Mouse (Mus musculus): ENCODE measurements around the gene Map4k4. TPM values are rescaled to one million over a fixed set of nuclear protein-coding genes. Genes with fewer than 3 reads are reported as not detected.

The Map4k4 gene
- polyA plus RNA-seq, 1 experiment = 94.7 TPM

DNA sequence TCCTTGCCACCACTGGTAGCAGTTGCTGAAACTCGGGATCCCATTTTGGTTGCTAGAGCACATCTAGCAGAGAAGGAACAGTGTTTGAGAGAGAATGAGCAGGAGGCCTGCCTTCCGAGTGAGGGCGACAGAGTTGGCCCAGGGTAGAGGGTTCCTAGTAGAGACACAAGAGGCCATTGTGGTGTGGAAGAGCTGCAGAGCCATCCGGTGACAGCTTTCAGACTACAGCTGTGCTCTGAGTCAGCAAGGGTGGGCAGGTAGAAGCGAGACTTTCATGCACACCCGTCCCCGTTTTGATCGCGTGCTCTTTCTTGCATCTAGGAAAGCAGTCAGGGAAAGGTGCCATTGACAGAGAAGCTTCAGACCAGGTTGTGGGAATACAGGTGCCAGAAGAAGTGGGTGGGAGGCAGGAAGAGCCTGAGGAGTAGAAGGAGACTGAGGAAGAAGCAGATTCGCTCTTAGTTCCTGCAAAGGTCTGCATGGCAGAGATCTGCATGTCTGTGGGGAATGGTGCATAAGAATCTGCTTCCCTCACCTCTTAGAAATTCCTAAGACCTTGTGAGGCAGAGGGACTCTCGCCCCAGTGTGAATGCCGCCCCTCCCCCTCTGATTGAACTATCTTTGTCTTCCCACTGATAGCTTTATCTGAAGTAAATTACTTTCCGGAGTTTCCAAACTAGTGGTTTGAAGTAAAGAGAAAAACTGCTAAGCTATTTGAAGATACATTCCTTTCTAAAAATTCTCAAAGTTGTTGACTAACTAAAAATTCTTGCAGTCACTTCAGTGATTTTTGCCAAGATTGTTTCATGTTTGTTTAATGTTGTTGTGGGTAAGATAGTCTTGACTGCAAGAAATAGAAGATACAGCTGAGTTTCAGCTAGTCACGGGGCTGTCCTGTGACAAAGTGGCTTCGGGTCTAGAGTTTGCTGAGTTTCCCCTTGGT is 23.0 kb downstream of the Map4k4 start:
- TF ChIP-seq CTCF (IDR thresholded peaks at IDR 0.05; ENCODE audit: insufficient read depth, low read length) = no peak
- no peak for TF ChIP-seq POLR2A (IDR thresholded peaks at IDR 0.05; ENCODE audit: borderline replicate concordance, extremely low read depth, low read depth, low read length)
- no peak overlapping the region for H3K4me3 ChIP-seq (replicated peaks; ENCODE audit: extremely low read depth, low read depth, low read length)
- peaks cover 52% of the 10 kb centered on the region for H3K4me1 ChIP-seq (ENCODE audit: control insufficient read depth, insufficient read depth, low read length)
- 16% methylated on average over 15 of the region's 15 CpGs for WGBS
- no peak for DNase-seq

GRCm38 (mm10) chr1:39931055-39931454 is 30.3 kb downstream of the Map4k4 start:
- Histone ChIP-seq H3K4me1 (ENCODE audit: control insufficient read depth, insufficient read depth, low read length) (peaks cover 34% of the 10 kb centered on the region), H3K4me3 (replicated peaks; ENCODE audit: extremely low read depth, low read depth, low read length) (no peak overlapping the region)
- no peak for TF ChIP-seq CTCF (IDR thresholded peaks at IDR 0.05; ENCODE audit: insufficient read depth, low read length)
- no peak for TF ChIP-seq POLR2A (IDR thresholded peaks at IDR 0.05; ENCODE audit: borderline replicate concordance, extremely low read depth, low read depth, low read length)
- 42% methylated on average over 7 of the region's 7 CpGs for WGBS
- DNase-seq = no peak

DNA sequence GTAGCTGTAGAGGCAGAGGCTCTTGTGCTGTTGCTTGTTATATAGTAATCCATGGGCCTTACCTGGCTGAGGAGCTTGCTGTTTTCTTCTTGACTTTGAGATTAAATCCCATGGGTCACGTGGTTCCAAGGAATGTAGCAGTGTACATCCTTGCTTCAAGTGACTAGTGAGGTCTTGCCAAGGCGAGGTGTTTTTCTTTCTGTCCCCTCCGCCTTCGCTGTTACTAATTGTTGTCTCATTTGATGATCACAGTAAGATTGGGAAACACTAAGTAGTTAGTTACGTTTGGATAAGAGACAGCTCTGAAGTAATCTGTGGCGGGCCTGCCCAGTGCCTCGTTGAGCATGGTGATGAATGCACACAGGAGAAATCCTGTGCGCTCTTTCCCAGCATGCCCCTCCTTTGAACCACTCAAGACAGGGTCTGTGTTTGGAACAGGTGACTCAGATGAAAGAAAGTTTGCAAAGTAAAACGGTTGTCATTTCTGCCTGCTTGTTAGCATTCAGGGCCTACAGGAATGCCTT is 31.6 kb downstream of the Map4k4 start:
- 23% methylated on average over 9 of the region's 9 CpGs for WGBS
- TF ChIP-seq POLR2A (IDR thresholded peaks at IDR 0.05; ENCODE audit: borderline replicate concordance, extremely low read depth, low read depth, low read length) (no peak), CTCF (IDR thresholded peaks at IDR 0.05; ENCODE audit: insufficient read depth, low read length) (no peak)
- Histone ChIP-seq H3K4me3 (replicated peaks; ENCODE audit: extremely low read depth, low read depth, low read length) (no peak overlapping the region), H3K4me1 (ENCODE audit: control insufficient read depth, insufficient read depth, low read length) (peaks cover 30% of the 10 kb centered on the region)
- DNase-seq = no peak

DNA sequence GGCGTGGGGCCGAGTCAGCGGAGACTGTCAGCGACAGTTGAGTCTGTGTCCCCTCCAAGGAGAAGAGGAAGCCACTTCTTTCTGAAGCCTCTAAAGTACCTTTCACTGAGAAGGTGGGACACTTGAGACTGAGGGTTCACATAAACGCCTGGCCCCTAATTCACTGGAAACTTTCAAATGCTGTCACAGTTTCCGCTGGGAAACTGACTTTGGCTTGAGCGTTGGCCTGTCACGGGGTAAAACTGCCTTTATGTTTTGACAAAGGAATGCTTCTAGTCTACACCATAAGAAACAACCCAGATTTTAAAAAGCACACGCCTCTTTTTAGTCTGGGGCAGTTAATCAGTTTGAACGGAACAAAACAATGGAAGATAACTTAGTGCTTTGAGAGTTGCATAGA is 32.2 kb downstream of the Map4k4 start:
- H3K4me3 ChIP-seq (replicated peaks; ENCODE audit: extremely low read depth, low read depth, low read length) = no peak overlapping the region
- H3K4me1 ChIP-seq (ENCODE audit: control insufficient read depth, insufficient read depth, low read length) = peaks cover 30% of the 10 kb centered on the region
- TF ChIP-seq CTCF (IDR thresholded peaks at IDR 0.05; ENCODE audit: insufficient read depth, low read length) = no peak
- TF ChIP-seq POLR2A (IDR thresholded peaks at IDR 0.05; ENCODE audit: borderline replicate concordance, extremely low read depth, low read depth, low read length) = no peak
- no peak for DNase-seq
- WGBS = 36% methylated on average over 10 of the region's 10 CpGs

DNA sequence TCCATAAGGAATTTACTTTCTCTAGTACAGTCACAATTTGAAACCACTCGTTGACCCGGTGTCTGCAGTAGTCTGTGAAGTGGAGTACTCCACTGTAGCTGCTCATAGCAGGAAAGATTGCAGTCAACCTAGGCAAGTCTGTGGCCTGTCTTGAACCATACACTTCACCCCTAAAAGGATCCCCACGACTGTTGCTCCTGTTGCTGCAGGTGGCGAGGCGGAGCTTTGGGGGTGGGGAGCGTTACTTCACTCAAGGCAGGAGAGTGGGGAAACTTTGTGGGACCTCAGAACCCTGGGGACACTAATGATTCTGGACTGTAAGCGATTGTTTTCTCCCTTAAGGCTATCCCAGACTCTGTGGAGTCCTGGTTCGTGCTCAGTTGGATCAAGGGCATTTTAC is 34.2 kb downstream of the Map4k4 start:
- TF ChIP-seq CTCF (IDR thresholded peaks at IDR 0.05; ENCODE audit: insufficient read depth, low read length) = no peak
- TF ChIP-seq POLR2A (IDR thresholded peaks at IDR 0.05; ENCODE audit: borderline replicate concordance, extremely low read depth, low read depth, low read length) = no peak
- WGBS = 56% methylated on average over 8 of the region's 8 CpGs
- no peak for DNase-seq
- H3K4me3 ChIP-seq (replicated peaks; ENCODE audit: extremely low read depth, low read depth, low read length) = no peak overlapping the region
- peaks cover 40% of the 10 kb centered on the region for H3K4me1 ChIP-seq (ENCODE audit: control insufficient read depth, insufficient read depth, low read length)

DNA sequence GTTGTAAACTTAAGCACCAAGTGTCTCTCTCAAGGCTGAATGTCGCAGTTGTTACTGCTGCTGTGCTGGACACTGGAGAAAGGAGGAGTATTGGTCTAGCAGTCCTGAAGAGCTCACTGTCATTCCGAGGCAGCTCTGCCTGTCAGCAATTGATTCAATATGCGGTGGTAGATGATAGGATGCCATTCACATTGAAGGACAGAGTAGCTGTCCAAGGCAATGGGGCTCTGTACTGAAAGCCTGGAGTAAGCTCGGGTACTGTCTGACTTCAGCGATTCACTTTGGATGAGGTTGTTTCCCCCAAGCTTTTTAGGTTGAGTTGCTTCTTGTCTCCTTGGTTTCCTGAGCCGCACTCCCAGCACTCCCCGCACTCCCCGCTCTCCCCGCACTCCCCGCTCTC is 34.9 kb downstream of the Map4k4 start:
- no peak for DNase-seq
- Histone ChIP-seq H3K4me3 (replicated peaks; ENCODE audit: extremely low read depth, low read depth, low read length) (no peak overlapping the region), H3K4me1 (ENCODE audit: control insufficient read depth, insufficient read depth, low read length) (peaks cover 38% of the 10 kb centered on the region)
- 5% methylated on average over 10 of the region's 10 CpGs for WGBS
- TF ChIP-seq POLR2A (IDR thresholded peaks at IDR 0.05; ENCODE audit: borderline replicate concordance, extremely low read depth, low read depth, low read length) (no peak), CTCF (IDR thresholded peaks at IDR 0.05; ENCODE audit: insufficient read depth, low read length) (no peak)

GRCm38 (mm10) chr1:39936332-39936802 is 35.7 kb downstream of the Map4k4 start:
- 0% methylated on average over 13 of the region's 13 CpGs for WGBS
- TF ChIP-seq POLR2A (IDR thresholded peaks at IDR 0.05; ENCODE audit: borderline replicate concordance, extremely low read depth, low read depth, low read length) (no peak), CTCF (IDR thresholded peaks at IDR 0.05; ENCODE audit: insufficient read depth, low read length) (peak; percentile 96)
- Histone ChIP-seq H3K4me3 (replicated peaks; ENCODE audit: extremely low read depth, low read depth, low read length) (peak overlapping the region; percentile 65), H3K4me1 (ENCODE audit: control insufficient read depth, insufficient read depth, low read length) (peaks cover 39% of the 10 kb centered on the region)
- peak; percentile 86 for DNase-seq

- Histone ChIP-seq H3K4me1 (ENCODE audit: control insufficient read depth, insufficient read depth, low read length) (peaks cover 40% of the 10 kb centered on the region), H3K4me3 (replicated peaks; ENCODE audit: extremely low read depth, low read depth, low read length) (no peak overlapping the region)
- DNase-seq = no peak
- WGBS = 25% methylated on average over 2 of the region's 2 CpGs
- TF ChIP-seq POLR2A (IDR thresholded peaks at IDR 0.05; ENCODE audit: borderline replicate concordance, extremely low read depth, low read depth, low read length) (no peak), CTCF (IDR thresholded peaks at IDR 0.05; ENCODE audit: insufficient read depth, low read length) (no peak)
Observed at GRCm38 (mm10) chr1:39936934-39937333, 36.2 kb downstream of the Map4k4 start.

DNA sequence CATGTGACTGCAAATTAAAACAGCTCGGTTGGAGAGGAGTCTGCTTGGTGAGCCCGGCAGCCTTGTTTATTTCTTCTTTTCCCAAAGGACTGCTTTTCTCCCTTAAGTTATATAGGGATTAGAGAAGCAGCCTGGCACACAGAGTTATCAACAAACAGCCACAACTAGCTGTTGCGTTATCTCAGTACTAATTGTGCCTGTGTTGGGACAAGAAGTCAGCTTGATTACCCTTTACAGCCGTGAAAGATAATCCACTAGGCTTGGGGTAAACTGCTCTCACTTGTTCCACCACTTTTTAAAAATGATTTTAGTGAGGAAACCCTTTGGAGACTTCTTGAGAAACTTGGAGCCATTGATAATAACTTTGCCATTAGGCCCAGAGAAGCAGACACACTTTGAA is 36.9 kb downstream of the Map4k4 start:
- H3K4me1 ChIP-seq (ENCODE audit: control insufficient read depth, insufficient read depth, low read length) = peaks cover 34% of the 10 kb centered on the region
- no peak for DNase-seq
- 42% methylated on average over 4 of the region's 4 CpGs for WGBS
- H3K4me3 ChIP-seq (replicated peaks; ENCODE audit: extremely low read depth, low read depth, low read length) = no peak overlapping the region
- TF ChIP-seq CTCF (IDR thresholded peaks at IDR 0.05; ENCODE audit: insufficient read depth, low read length) (no peak), POLR2A (IDR thresholded peaks at IDR 0.05; ENCODE audit: borderline replicate concordance, extremely low read depth, low read depth, low read length) (no peak)

Measured in lung, adult 2 months (tissue).